Mouse (Mus musculus): ENCODE results near the gene Arhgap27.

Gene Arhgap27

GRCm38 (mm10) chr11:103381956-103382613 is 18.6 kb upstream of the Arhgap27 start:
- in situ Hi-C loops (cut with MboI; ENCODE audit: low sequenced_read_pairs): no loop called here

- in situ Hi-C loops (cut with MboI; ENCODE audit: low sequenced_read_pairs): no loop called here
These were observed 18.0 kb upstream of the Arhgap27 start for GRCm38 (mm10) chr11:103381505-103381904.

DNA sequence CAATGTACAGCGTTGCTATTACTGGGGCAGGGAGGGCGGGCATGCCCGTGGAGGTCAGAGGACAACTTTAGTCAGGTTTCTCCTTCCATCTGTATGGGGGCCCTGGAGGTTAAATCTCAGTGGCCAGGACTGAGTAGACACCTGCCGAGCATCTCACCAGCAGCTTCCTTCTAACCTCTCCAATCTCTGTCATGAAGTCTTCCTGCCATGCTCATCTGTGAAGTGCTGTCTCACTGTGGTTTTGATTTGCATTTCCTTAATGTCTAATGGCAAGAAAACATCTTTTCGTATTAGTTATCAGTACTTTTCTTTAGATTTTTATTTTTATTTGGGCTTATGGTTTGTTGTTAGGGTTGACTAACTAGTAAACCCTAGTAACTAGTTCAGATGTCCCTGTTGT is 17.0 kb upstream of the Arhgap27 start:
- in situ Hi-C loops (cut with MboI; ENCODE audit: low sequenced_read_pairs): no loop called here

- in situ Hi-C loops (cut with MboI; ENCODE audit: low sequenced_read_pairs): no loop called here
These were observed 14.8 kb upstream of the Arhgap27 start for GRCm38 (mm10) chr11:103378341-103378740.

DNA sequence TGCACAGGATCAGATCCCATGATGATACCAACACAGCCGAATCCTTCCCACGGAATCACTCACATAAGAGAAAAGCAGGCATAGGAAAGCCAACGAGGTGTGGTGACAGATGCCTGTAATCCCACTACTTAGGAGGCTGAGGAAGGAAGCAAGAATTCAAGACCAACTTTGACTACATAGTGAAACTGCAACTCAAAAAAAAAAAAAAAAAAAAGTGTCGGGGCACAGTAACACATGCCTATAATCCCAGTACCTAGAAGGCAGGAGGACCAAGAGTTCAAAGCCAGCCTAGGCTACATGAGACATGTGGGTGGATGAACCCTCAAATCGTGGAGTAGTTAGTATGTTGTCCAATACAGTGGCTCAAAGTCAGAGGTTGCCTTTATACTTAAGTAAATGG is 12.3 kb upstream of the Arhgap27 start:
- in situ Hi-C loops (cut with MboI; ENCODE audit: low sequenced_read_pairs): no loop called here

DNA sequence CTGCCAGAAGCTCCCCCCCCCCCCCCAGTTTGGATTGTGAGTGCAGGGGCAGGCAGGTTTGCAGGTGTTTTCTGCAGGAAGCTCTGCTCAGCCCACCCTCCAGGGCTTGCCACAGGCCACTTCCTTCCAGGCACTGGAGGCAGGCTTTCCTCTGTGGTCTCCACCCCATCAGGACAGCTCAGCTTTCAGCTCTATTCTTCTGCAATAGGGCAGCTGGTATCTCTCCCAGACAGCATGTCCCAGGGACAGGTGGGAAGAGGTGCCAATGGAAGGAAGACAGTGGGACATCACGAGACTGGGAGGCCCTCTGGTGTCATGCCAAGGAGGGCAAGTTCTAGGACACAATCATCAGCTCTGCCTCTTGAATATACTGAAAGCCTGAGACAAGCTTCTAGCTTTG is 11.8 kb upstream of the Arhgap27 start:
- in situ Hi-C loops (cut with MboI; ENCODE audit: low sequenced_read_pairs): no loop called here

- in situ Hi-C loops (cut with MboI; ENCODE audit: low sequenced_read_pairs): no loop called here
These were observed 10.4 kb upstream of the Arhgap27 start for GRCm38 (mm10) chr11:103373922-103374321.

DNA sequence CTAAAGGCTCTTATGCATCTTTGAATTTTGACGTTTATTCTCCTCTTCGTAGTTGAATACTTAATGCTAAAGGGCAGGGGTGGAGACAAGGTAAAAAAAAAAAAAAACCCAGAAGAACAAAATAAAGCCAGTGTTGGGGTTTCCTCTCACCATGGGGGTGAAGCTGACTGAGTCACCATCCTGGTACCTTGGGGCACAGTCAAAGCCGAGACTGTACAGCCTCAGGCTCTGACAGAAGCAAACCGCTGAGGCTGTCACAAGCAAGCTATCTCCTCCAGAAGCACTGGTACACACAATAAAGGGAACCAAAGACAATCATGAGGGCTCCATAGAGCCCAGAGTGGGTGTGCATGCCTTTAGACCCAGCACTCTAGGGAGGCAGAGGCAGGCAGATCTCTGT is 9.1 kb upstream of the Arhgap27 start:
- in situ Hi-C loops (cut with MboI; ENCODE audit: low sequenced_read_pairs): no loop called here

DNA sequence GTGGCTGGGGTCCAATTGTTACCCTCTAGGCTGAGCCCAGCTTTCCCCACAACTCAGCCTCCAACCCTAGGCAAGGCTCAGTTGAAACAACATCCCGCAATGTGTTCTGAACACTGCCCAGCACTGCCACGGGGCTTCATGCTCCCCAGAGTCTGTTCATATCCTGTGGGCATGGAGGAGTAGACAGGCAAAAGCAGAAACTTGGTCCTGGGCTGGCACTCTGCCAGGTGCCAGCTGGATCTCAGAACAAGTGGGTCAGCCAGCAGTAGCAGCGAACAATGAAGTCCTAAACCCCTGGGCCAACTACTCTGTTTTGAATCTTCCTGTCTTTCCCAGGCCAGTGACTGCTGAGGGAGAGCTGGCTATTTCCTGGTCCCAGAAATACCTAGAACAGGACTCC is 8.6 kb upstream of the Arhgap27 start:
- in situ Hi-C loops (cut with MboI; ENCODE audit: low sequenced_read_pairs): no loop called here

GRCm38 (mm10) chr11:103371222-103371539 is 7.7 kb upstream of the Arhgap27 start:
- in situ Hi-C loops (cut with MboI; ENCODE audit: low sequenced_read_pairs): no loop called here

DNA sequence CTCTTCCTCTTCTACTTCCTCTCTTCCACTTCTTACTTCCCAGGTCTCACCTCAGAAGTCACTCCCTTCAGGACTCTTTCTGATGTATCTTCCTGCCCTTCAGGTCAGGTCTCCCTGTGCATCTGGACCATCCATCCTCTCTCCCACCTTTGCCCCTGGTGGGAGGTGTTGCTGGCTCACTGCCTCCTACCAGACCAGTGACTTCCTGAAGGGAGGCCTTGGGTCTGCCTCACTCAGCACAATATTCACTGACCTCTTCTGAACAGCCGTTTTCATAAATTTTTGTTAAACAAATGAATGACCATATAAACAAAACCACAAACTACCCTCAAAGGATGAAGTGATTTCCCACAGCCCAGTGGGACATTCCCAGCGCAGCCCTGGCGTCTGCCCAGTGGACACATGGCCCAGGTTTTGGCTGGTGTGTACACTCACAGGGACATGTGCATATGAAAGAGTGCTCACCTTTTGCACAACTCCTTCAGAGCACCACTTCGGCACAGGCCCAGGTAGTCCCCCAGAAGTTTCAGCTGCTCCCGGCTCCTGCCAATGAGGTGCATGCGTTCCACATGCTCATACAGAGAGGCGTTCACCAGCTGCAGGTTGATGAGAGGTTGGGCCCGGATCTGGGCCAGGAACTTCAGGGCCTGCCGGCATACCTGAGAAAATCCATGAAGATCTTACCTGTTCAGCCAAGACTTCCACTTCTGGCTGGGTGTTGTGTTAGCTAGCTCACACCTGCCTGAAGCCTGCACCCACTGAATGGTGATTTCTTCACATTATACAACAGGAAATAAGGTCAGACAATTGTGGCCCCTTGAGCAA is 7.1 kb upstream of the Arhgap27 start:
- in situ Hi-C loops (cut with MboI; ENCODE audit: low sequenced_read_pairs): no loop called here

DNA sequence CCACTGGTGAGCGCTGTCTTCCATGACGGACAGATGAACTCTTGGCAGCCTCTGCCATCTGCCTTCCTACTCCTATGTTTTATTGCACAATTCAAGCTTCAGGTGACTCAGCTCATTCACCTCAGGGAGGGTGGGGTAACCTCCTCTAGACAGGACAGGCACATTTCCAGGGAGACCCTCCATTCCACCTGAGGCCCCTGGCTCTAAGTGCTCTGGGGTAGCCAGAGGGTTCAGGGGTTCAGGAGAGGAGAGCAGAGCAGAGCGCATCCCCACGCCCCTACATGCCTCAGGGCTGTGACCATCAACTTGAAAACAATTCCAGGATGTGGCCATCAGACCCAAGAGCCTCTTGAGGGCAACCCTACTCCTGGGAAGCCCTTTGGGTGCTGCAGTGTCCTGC is 2.0 kb upstream of the Arhgap27 start:
- in situ Hi-C loops (cut with MboI; ENCODE audit: low sequenced_read_pairs): no loop called here

DNA sequence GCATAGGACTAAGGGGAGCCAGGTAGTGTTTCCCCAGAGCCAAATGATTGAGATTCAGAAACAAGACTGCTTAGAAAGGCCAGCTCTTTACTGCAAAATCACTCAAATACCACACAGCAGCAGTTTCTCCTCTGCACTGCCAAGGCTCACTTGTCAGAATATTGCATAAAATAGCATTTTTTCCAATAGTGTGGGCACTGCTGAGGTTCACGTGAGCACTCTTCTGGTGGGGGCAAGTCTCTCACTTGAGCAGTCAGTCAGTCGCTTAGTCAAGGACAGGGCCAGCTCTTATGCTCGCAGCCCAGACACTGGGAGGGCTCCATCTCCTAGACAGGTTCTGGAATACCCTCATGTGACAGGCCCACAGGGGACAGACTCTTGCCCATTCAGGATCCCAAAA is 1.5 kb upstream of the Arhgap27 start:
- in situ Hi-C loops (cut with MboI; ENCODE audit: low sequenced_read_pairs): no loop called here

DNA sequence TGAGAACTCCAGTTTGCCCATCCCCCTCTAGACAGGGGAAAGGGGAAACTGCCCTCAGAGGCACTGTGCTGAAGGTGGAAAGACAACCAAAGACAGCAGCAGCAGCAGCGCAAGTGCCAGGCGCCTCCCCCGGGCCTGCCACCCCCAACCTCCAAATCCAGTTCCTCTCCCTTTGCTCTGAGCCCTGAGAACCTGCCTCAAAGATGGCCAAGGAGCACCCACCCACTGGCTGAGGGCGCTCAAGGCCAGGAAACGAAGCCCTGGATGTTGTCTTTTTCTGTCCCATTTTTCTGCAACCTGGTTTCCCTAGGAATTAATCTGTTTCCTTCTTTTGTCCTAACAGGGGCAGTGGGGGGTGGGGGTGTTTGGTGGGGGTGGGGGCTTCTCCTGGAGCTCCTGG is 843 bp upstream of the Arhgap27 start:
- in situ Hi-C loops (cut with MboI; ENCODE audit: low sequenced_read_pairs): no loop called here

DNA sequence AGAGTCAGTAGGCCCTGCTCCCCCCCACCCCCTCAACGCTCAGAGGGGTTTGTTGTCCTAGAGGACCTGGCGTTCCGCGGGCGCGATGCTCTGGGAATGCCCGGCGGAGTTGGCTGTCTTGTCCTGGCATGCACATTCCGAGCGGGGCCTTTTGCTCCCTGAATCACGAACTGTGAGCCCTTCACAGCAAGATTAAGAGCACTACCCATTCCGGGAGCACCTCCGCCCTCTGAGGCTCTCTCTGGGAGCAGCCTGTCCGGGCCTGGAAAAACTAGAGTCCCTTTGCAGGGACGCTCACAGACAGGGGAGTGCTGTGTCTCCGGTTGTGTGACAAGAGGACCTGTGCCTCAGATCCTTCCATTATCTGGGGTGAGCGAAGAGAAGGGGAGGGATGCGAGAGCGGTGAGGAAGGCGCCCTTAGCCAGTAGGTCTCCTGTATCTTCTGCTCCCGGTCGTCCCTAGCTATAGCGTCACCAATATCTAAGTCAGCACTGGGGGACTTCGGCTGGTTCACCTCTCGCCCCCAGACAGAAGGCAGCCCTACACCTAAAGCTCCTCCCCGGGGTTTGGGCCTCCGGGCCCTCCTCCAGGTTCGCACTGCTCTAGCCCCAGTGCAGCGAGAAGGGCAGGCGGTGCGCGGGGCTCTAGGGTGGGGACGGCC is 841 bp downstream of the Arhgap27 start:
- in situ Hi-C loops (cut with MboI; ENCODE audit: low sequenced_read_pairs): no loop called here

- in situ Hi-C loops (cut with MboI; ENCODE audit: low sequenced_read_pairs): no loop called here
These were observed 1.4 kb downstream of the Arhgap27 start for GRCm38 (mm10) chr11:103362054-103362432.

DNA sequence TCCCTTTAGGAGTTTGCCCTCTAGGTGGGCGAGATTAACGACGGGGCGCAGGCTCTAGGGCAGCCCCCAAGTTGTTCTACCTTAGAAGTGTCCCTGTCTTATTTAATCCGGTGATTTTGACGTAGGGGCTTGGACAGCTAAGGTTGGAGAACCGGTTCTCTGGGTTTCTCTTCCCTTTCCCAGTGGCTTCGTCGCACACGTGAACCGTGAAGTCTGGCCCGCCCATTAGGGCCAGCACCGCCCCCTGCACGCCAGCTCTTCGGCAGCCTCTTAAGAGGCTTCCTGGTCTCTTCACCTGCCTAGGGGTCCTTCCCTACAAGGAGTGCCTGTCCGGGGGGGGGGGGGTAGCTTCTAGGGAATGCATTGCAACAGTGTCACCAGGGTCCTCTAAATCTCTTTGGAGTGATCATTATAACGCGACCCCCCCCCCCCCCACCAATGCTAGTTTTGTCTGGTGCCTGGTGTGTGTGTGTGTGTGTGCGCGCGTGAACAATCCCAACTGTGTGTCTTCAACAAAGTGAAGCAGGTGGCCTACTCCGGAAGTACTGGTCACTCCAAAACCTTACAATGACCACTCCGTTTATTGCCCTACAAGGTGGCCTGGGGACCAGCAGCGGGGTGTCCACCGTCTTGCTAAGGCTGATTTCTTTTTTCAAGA is 2.0 kb downstream of the Arhgap27 start:
- in situ Hi-C loops (cut with MboI; ENCODE audit: low sequenced_read_pairs): no loop called here

DNA sequence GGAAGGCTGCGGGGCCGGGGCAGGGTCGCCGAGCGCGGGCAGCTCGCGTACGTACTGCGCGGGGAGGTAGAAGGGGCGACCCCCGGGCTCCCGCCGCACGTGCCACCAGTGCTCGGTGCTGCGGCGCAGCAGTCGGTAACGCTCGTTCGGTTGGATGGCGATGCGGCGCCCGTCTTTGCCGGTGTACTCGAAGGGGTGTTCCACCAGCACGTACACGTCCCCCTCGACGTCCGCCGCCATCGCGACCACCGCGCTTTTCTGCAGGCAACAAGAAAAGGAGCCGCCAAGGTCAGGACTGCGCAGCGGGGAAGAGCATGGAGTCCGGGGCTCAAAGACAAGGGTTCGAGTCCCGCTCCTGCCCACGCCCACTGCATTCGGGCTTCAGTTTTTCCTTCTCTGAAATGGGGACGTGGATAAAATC is 2.8 kb downstream of the Arhgap27 start:
- in situ Hi-C loops (cut with MboI; ENCODE audit: low sequenced_read_pairs): no loop called here

- in situ Hi-C loops (cut with MboI; ENCODE audit: low sequenced_read_pairs): no loop called here
These were observed 3.5 kb downstream of the Arhgap27 start for GRCm38 (mm10) chr11:103359841-103360641.

DNA sequence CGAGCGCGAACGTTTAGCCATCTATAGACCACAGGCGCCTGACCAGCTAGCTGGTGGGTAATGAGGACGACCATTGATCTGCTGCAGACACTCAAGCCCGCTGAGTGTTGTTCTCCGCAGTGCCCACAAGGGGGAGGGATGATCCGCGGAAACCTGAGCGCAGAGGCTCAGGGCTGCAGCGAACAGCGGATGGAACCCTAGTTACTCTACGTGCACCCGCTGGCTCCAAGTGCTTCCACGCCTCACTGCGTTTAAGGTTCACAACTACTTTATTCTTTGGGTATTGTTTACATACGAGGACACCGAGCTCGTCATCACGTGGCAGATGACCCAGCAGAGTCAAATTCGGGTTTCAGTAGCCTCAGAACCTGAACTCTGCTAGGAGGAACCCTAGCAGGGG is 4.4 kb downstream of the Arhgap27 start:
- in situ Hi-C loops (cut with MboI; ENCODE audit: low sequenced_read_pairs): no loop called here

DNA sequence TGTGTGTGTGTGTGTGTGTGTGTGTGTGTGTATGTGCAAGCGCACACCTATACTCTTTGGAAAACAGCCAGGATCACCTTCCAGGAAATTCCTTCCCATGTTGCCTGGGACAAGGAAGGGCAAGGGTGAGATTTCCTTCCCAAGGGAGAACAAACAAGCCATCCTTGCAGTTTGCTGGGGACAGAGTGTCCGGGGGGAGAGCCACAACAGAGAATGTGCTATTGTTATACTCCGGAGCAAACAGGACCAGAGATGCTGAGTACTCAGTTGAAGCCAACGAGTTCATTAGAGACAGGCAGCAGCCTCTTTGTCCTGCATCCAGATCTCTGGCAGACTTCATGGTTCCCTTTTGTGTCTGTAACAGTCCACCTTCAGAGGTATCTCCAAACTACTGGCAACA is 5.2 kb downstream of the Arhgap27 start:
- in situ Hi-C loops (cut with MboI; ENCODE audit: low sequenced_read_pairs): no loop called here
